Mouse (Mus musculus) kidney, adult 2 months (tissue): Measurements from ENCODE around the gene Arhgap40.

ENCODE experiments used
- CTCF ChIP-seq: fragments of 200-500 bp; conservative IDR thresholded peaks from 2 replicates; pipeline ENCODE4 v1.5.1; 2011; ENCODE audit warnings: low read depth, mild to moderate bottlenecking, control low read depth, low read length, moderate library complexity, mixed read lengths; ENCODE audit not compliant: insufficient read depth, insufficient read length
- POLR2A ChIP-seq: fragments of 200-500 bp; IDR thresholded peaks from one replicate; pipeline ENCODE4 v1.6.1; 2011; ENCODE audit warnings: low read depth, low read length, control low read depth

DNA sequence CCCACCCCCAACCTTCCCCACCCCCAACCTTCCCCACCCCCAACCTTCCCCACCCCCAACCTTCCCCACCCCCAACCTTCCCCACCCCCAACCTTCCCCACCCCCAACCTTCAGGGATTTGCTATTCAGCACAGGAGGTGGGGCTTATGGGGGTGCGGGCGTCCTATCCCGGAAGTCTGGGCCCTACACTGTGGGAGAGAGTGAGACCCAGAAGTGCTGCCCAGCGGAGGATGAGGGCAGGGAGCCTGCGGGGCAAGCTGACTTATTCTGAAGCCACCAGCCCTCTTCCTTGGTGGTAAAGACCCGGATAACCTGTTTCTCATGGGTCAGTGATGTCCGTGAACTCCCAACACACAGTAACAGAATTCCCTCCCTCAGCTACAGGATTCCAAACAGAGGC is 42.7 kb downstream of the Arhgap40 start:
- TF ChIP-seq POLR2A: no peak
- no peak for TF ChIP-seq CTCF
